Mouse (Mus musculus) mouse embryonic stem cell (cell line): Measurements from ENCODE around the gene Trip11.

Experiments used
- in situ Hi-C, 2 experiments: fragments of 300-500 bp; cut with MboI; formaldehyde crosslinking; loops; 1 replicate in 1 of 2; 3 replicates in 1 of 2; pipeline ENCODE4 v1.14.3; 2019 to 2020; ENCODE audit warnings: low sequenced_read_pairs in 2 of 2, low pct_unique_long_range_greater_than_20kb in 1 of 2, mixed read lengths in 1 of 2; ENCODE audit not compliant: unreplicated experiment in 1 of 2

Gene Trip11

DNA sequence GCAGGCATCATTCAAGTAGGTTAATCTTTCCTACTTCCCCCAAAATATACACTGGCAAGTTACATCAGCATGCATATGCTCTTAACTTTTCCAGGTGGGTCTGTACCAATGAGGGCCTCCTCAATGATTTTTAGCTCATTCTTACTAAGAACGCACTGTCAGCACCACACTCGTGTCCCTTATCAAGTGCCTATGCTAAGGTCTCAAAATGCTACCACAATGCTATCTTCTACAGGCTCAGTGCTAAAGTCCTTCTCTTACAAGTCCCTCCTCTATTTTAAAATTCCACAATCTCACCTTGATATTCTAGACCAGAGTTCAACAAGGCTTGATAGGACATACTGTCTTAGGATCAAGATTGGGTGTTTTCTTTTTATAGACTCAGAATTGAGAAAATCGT, 8.9 kb downstream of the Trip11 start:
- in situ Hi-C loops, result no loop called here

DNA sequence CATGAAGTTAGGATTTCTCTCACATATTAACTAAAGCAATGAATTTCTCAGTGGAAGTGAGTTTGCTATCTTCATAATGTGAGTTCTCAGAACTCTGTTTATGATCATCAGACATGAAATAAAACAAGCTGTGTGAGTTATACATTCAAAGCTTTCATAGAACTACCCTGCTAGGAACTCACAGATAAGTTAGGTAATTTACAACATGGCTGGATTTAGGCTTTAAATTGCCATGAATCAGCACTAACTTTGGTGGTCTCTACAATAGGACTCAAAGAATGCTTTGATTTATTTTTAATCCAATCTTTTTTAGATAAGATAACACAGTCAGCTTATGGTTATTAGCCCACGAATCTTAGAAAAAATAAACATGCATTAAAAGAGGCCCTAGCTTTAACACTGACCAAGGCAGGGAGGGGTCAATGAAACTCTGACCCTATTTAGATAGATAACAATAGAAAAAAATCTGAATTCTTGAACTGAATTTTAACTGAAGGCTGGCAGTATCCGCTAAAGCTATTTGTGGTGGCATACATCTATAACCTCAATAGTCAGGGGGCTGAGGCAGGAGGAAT, 13.3 kb downstream of the Trip11 start:
- in situ Hi-C loops, result no loop called here

DNA sequence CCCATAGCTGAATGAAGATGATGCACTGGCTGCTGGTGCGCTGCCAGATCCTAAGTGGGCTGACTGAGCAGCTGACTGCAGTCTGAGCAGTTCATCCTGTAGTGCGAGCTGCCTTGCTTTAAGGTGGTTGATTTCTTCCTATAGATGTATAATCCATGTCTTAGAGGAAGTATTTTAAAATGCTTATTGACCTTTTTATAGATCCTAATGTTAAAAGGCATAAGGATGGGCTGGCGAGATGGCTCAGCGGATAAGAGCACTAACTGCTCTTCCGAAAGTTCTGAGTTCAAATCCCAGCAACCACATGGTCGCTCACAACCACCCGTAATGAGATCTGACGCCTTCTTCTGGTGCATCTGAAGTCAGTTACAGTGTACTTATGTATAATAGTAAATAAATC, 14.1 kb downstream of the Trip11 start:
- in situ Hi-C loops, result no loop called here

DNA sequence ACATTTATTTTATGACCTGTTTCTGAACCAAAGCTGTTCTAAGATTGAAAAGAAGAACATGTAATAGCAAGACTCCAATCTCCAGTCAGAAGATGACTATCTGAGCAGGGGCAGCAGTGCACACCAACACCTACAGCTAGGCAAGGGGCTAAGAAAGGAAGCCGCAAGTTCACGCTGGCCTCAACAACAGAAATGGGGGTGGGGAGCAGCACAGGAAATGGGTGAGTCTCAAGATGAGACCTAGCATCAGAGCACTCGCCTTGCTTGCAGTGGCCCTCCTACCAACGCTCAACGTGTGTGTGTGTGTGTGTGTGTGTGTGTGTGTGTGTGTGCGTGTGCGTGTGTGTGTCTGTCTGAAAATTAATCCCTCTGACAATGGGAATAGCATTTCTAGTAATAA, 16.0 kb downstream of the Trip11 start:
- in situ Hi-C loops, result no loop called here

DNA sequence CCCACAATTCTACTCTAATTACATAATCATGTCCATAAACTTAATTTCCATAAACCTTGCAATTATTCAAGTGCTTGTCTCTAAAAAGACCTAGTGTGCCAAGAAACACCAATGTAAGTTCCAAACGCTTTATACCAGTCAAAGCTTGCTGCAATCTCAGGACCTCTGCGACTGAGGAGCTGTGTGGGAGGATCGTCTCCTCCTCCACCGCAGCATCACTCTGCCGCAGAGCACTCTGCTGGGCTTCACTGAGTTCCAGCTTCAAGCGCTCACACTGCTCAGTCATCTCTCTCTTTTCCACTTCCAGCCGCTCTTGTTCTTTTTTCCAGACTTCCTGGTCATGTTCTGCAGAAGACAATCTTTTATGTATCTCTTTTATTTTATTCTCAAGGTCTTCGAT, 19.8 kb downstream of the Trip11 start:
- in situ Hi-C loops, result no loop called here

DNA sequence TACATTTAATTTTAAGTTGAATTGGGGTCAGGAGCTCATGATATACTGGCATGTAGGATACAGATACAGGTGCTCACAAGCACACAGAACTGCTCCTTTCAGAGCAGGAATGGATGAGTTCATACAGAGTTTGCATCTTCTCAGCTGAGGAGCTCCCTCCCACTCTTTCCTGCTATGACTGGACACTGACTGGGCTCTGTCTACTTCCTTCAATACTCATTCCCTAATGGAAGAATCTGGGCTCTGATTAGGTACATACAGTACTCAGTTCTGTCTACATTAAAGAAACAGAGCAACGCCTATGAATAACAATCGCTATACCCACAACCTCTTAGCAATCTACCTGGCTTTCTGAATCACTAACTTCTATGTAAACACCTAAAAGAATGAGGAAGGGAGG, 20.2 kb downstream of the Trip11 start:
- in situ Hi-C loops, result no loop called here

DNA sequence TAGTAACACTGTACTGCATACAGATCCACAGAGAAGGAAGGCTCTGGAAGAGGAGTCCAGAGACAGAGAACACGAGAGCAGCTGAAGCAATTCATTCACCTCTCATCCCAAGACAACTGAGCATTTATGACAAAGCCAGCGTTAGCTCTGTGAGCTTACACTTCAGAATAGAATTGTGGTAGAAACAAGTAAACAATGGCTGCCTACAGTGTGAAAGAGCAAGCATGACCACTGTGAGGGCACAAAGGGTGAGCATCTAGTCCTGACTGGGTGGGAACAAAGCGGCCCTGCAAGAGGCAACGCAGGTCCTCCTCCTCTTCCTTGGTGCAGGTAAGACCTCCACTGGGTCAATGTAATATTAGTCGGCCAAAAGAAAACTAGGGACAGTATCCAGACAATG, 22.0 kb downstream of the Trip11 start:
- in situ Hi-C loops, result no loop called here

DNA sequence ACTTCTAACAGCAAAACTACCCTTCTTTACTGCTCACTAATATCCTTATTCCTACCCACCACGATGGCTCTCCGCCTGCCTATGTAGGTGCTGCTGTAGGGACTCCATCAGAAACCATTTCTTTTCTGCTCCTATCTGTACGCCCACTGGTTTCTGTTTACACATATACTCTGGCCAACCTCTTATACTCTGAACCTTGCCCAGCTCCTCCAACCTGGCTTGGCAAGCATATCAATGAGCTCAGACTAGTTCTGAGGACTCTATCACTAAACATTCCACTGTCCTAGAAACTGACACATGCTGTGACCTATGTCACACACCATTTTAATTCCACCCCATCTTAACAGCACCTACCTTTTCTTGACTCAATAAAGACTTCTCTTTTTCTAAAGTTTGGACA, 23.7 kb downstream of the Trip11 start:
- in situ Hi-C loops, result no loop called here

DNA sequence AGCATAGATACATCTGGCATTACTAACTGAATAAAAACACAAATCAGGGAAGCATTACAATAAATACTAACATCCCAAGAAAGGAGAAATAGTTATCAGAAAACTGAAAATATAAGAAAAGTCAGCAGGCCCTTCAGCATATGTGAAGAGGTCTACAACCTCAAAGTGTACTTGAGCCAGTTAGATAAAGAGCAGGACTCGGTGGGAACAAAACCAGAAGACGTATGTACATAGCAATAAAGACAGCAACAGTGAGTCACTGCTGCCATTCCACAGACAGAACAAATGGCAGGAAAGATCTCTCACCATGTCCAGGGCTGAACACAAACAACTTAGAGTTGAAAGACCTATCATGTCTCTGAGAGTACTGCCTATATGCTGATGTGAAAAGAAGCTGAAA, 24.8 kb downstream of the Trip11 start:
- in situ Hi-C loops, result no loop called here

DNA sequence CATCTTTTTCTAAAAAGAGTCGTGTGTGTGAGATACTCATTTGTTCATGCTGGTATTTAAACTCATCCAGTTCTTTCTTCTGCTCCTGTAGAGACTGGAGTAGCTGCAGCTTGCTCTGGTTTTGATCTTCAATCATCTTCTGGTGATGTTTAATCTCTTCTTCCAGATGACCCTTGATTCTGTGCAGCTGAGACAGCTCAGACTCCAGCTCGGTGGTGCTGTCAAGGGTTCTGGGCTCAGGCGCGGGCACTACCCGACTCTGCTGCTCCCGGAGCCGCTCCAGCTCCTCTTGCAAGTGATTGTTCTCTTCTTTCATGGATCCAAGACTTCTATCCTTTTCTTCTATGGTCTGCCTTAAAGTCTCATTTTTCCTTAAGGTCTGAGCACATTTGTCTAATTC, 28.1 kb downstream of the Trip11 start:
- in situ Hi-C loops, result no loop called here

DNA sequence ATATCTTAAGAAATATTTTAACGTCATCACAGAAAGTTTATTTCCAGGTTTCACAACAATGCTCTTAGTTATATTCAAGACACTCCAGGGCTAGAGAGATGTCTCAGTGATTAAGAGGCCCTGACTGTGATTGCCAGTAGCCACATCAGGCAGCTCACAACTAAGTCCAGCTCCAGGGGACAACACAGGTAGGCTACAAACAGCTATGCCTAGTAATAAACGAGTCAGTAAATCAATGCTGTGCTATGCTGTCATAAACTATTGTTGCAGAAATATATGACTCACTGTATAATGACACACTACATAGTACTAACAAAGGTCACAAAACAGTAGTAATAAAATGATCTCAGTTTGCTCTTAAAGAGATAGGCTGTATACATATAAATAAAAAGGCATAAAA, 36.7 kb downstream of the Trip11 start:
- in situ Hi-C loops, result no loop called here

DNA sequence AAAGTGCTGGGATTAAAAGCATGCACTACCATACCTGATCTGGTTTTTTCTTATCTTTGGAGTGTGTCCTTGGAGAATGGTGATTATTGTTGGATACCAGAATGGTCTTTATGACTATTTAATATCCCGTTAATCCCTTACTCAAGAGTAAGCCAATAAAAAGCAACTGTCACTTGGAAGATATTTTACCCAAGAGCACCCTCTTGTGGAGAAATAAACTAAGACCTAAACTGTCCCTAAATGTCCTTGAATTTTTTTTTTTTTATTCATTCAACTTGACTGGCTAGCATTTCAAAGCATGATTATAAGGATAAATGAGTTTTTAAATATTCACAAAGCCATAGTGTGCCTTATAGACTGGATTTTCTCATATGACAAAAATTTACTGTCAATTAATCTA, 38.0 kb downstream of the Trip11 start:
- in situ Hi-C loops, result no loop called here

DNA sequence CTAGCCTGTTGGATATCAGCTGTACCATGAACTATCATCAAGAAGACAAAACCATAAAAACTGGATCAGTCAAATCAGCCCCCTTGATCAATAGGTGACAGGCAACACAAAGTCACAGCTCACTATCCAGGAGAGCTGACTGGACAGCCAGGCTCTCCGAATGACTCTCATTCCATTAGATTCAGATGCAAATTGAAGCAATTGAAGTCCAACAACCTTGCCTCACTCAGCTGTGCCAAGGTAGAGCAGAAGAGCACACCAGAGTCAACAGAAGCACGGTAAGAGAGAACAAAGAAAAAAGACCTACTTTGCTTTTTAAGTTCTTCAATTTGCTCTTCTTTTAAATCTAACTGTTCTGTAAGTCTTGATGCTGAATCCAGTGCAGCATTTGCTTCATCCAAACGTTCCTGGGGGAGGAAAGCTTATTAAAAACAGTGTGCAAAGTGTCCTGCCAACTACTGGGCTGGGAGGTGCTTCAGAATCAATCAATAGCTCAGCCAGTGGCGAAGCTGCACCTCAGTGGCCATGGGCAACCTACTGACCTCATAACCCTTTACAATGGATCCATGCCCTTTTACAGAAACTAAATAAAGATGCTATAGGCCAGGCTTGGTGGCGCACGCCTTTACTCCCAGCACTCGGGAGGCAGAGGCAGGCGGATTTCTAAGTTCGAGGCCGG, 50.6 kb downstream of the Trip11 start:
- in situ Hi-C loops, result no loop called here

DNA sequence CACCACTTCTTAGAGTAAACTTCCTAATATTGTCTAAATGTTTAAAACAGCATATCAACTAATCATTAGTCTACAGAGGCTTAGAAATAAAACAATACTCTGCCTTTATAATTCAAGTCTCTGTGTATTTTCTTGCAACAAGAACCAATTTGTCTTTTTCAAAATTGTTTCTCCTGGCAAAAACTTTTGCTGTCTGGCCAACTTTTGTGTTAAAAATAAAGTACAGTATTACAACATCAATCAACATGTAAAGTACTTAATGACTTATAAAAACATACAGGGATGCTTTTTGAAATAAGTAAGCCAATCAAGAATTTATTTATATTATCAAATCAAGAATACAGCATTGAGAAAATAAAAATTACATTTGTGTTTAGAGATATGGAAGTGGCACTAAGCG, 52.8 kb downstream of the Trip11 start:
- in situ Hi-C loops, result no loop called here

DNA sequence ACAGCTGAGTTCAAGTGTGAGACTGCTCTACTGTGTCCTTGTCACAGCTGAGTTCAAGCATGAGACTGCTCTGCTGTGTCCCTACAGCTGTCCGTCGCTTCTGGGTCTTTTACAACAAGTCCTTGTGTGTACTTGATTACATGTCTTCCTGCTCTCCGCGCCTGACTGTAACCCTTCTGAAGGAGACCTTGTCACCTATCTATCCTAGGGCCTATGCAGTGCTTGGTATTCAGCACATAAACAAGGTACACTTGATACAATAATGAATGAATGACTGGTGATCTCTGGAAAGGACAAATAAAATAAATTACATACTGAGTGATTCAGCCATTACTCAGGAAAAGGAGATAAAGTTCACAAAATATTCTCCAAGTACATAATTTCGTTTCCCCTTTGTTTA, 55.1 kb downstream of the Trip11 start:
- in situ Hi-C loops, result no loop called here

DNA sequence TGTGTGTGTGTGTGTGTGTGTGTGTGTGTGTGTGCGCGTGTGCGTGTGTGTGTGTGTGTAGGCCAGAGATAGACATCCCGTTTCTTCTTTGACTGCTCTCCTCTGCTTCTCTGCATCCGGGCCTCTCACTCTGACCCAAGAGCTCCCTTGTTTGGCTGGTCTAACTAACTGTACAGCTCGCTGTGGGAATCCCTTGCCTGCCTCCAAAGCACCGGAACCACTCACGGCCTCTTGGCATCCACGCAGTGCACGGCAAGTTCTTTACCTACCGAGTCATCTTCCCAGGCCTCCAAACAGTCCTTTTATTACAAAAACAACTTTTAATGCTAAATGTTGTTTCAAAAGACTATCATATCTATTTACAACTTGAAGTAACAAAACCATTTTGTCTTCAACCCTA, 58.7 kb downstream of the Trip11 start:
- in situ Hi-C loops, result no loop called here

DNA sequence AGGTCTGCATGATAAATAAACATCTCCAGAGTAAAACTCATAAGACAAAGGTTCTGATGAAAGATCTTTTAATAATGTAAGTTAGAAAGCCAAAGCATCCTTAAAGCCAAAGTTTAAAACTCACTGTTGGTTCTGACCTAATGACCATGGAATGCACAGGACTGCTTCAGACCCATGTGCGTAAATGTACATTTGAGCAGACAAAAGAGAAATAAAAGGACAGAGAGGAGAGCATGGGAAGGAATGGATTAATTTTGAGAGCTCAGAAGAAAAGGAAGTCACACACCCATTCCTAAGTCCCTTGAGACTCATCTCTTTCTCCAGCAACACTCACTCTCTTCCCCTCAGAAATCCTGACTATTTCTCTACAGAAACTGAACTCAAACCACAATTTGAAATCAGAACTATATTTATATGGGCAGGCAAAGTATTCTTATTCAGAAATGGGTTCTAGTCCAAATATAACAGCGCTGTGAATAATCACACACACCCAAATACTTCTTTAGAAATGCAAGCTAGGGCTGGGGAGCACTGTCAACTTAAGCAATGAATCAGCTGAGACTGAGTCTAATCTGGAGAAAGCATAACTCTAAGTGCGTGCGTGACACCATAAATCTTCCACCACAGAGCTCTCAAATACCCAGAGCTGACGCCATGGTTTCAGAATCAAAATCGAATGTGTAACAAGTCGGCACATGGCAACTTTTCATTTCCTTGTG, 61.1 kb downstream of the Trip11 start:
- in situ Hi-C loops, result no loop called here

DNA sequence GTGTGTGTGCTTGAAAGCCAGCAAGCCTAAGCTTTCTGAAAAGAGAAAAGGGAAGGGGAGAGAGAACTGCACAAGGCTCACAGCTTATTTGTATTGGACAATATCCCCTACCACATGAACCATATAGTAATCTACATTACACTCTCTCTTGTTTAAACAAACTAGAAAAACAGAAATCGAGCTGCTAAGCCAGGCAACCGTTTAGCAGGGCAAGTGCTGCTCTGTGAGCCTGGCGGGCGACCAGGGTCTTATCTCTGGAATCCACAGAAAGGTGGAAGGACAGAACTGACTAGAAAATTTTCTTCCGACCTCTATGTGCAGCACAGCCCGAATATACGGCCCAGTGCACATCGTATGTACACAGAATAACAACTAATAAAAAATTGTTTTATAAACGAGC, 61.8 kb downstream of the Trip11 start:
- in situ Hi-C loops, result no loop called here

DNA sequence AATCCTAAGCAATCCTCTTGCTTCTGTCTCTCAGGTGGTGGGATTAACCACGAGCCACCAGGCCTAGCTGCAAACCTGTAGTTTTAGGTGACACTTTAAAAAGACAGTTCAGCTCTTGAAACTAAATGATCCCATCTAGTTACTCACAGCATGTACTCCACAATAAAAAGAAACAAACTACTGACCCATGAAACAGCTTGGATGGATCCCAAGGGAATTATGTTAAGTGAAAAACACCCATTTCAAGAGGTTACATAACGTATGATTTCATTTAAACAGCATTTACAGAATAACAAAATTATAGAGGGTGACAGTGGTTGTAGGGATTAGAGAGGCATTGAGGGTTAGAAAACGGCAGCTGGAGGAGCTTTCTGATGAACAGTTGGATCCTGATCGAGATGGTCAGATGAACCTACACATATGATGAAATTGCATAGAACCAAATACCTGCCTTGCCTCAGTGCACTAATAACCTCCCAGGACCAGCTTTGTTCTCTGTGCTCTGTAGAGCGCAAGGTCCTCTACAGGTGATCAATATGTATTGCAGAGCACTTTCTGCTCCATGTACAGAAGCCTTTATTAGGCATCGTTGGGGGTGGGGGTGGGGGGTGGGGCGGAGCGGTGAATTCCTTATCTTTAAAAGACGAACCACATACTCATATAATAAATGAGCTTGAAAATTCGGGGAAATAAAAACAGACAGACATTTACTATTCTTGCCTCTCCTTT, 76.4 kb downstream of the Trip11 start:
- in situ Hi-C loops, result no loop called here
